Comparison of ENCODE assay signal across 19 mouse cellular contexts in genomic region chr19:36731310-36731709, GRCm38 (mm10). TPM values are rescaled to one million over a fixed set of nuclear protein-coding genes. Genes with fewer than 3 reads are reported as not detected.
DNase-seq lines count a peak whose midpoint lies in the region; ATAC-seq and TF ChIP-seq lines count a peak whose summit lies in the region.
"Had no signal": no experiment of that assay in that cellular context is flagged by ENCODE, and none has a peak within 500 bp of the region (broad histone marks: within the 10 kb centered on the region; RNA-seq: fewer than 3 reads in every experiment).

No protein-coding gene starts in this region.

- no peaks in the 10 kb centered on the region for H3K9me3 ChIP-seq in hindbrain, postnatal 0 days (ENCODE audit: low read length)
- no peaks in the 10 kb centered on the region for H3K9me3 ChIP-seq in hindbrain, embryonic 14.5 days (ENCODE audit: control insufficient read depth, low read length)
- H3K9me3 ChIP-seq in heart, embryonic 14.5 days (ENCODE audit: control insufficient read depth, low read length), result no peaks in the 10 kb centered on the region
- H3K9me3 ChIP-seq: forebrain, embryonic 10.5 days; hindbrain, embryonic 12.5 days; limb, embryonic 12.5 days had no signal

- no peak for DNase-seq in hindbrain, postnatal 0 days (ENCODE audit: low spot score)
- no peak for DNase-seq in hindbrain, embryonic 14.5 days (ENCODE audit: low spot score)
- peak; percentile 16 for DNase-seq in NIH3T3 (ENCODE audit: low read depth)
- DNase-seq in gastrocnemius, adult 2 months, result peak; percentile 93
- no peak for DNase-seq in cerebellum, adult 11-12 months
- DNase-seq in cerebellum, adult 9-11 months, result no peak
- DNase-seq: cerebellum, adult 8-10 months; kidney, adult 18-20 months; kidney, postnatal 4 days; lung, postnatal 14 days; right cerebral cortex, postnatal 25 days had no signal

- no peak overlapping the region for H3K4me3 ChIP-seq in hindbrain, postnatal 0 days (ENCODE audit: low read length)
- no peak overlapping the region for H3K4me3 ChIP-seq in hindbrain, embryonic 14.5 days (replicated peaks; ENCODE audit: low read length)
- peak overlapping the region; percentile 75 for H3K4me3 ChIP-seq in gastrocnemius, adult 2 months
- peak overlapping the region in 1 of 2 experiments; percentile 71; a peak in 2 of 4 replicates for H3K4me3 ChIP-seq in heart, embryonic 14.5 days (ENCODE audit: control insufficient read depth in 1 of 2, insufficient read depth in 1 of 2, low read depth in 1 of 2, low read length in 2 of 2)
- H3K4me3 ChIP-seq: forebrain, embryonic 10.5 days; hindbrain, embryonic 12.5 days; limb, embryonic 12.5 days; myocyte had no signal

- WGBS in hindbrain, postnatal 0 days, result 89% methylated on average over 11 of the region's 11 CpGs
- WGBS in hindbrain, embryonic 14.5 days, result 92% methylated on average over 11 of the region's 11 CpGs
- 58% methylated on average over 11 of the region's 11 CpGs for WGBS in heart, embryonic 14.5 days

- H3K27ac ChIP-seq in hindbrain, postnatal 0 days, result no peak overlapping the region
- H3K27ac ChIP-seq in hindbrain, embryonic 14.5 days, result no peak overlapping the region
- peak overlapping the region; percentile 92 for H3K27ac ChIP-seq in gastrocnemius, adult 2 months
- peak overlapping the region in 1 of 2 experiments; percentile 99; a peak in 2 of 4 replicates for H3K27ac ChIP-seq in heart, embryonic 14.5 days (replicated peaks in 1 of 2; ENCODE audit: control insufficient read depth in 1 of 2, insufficient read depth in 1 of 2, low read depth in 2 of 2, low read length in 2 of 2)
- H3K27ac ChIP-seq: forebrain, embryonic 10.5 days; hindbrain, embryonic 12.5 days; limb, embryonic 12.5 days had no signal

- no peak overlapping the region for H3K9ac ChIP-seq in hindbrain, postnatal 0 days (replicated peaks; ENCODE audit: low read length)
- H3K9ac ChIP-seq in hindbrain, embryonic 14.5 days, result no peak overlapping the region
- H3K9ac ChIP-seq in heart, embryonic 14.5 days (ENCODE audit: low read length), result peak overlapping the region; percentile 95
- H3K9ac ChIP-seq: hindbrain, embryonic 12.5 days; limb, embryonic 12.5 days had no signal

- H3K36me3 ChIP-seq in hindbrain, postnatal 0 days (ENCODE audit: insufficient read depth, low read length), result no peaks in the 10 kb centered on the region
- no peaks in the 10 kb centered on the region for H3K36me3 ChIP-seq in hindbrain, embryonic 14.5 days (replicated peaks; ENCODE audit: control insufficient read depth, insufficient read depth)
- peaks cover 35% of the 10 kb centered on the region for H3K36me3 ChIP-seq in heart, embryonic 14.5 days (ENCODE audit: control insufficient read depth, insufficient read depth, low read length)
- H3K36me3 ChIP-seq: forebrain, embryonic 10.5 days had no signal

- intact Hi-C loops in gastrocnemius, adult 2 months (cut with DNase I), result loop anchor here (1.0 kb wide), 1 partner anchor 44 kb away; no protein-coding TSS in a partner anchor

- no peaks in the 10 kb centered on the region for H3K27me3 ChIP-seq in hindbrain, postnatal 0 days (ENCODE audit: insufficient read depth, low read length)
- H3K27me3 ChIP-seq in hindbrain, embryonic 14.5 days (ENCODE audit: control insufficient read depth, insufficient read depth, low read length), result no peaks in the 10 kb centered on the region
- no peaks in the 10 kb centered on the region for H3K27me3 ChIP-seq in heart, embryonic 14.5 days (ENCODE audit: control insufficient read depth, insufficient read depth, low read length)
- H3K27me3 ChIP-seq: hindbrain, embryonic 12.5 days; limb, embryonic 12.5 days had no signal

- ATAC-seq in hindbrain, postnatal 0 days, result no peak
- ATAC-seq in hindbrain, embryonic 14.5 days (ENCODE audit: low FRiP score), result no peak
- no peak for ATAC-seq in heart, embryonic 14.5 days (ENCODE audit: insufficient number of reproducible peaks, insufficient read depth, low FRiP score, low read depth)
- ATAC-seq in activated CD4-positive, CD25-positive, alpha-beta regulatory T cell, adult 4 months, result no peak

- TF ChIP-seq CTCF in hindbrain, postnatal 0 days (IDR thresholded peaks at IDR 0.05; ENCODE audit: low read depth), result no peak
- no peak for TF ChIP-seq CTCF in gastrocnemius, adult 2 months (IDR thresholded peaks at IDR 0.05)

- peak overlapping the region; percentile 27; the same call in 1 of the 2 replicates for H3K4me2 ChIP-seq in hindbrain, postnatal 0 days (ENCODE audit: low read depth, low read length)
- no peak overlapping the region for H3K4me2 ChIP-seq in hindbrain, embryonic 14.5 days (replicated peaks)
- H3K4me2 ChIP-seq in heart, embryonic 14.5 days (ENCODE audit: low read length), result peak overlapping the region; percentile 62
- H3K4me2 ChIP-seq: hindbrain, embryonic 12.5 days; limb, embryonic 12.5 days; midbrain, embryonic 11.5 days had no signal

- H3K4me1 ChIP-seq in hindbrain, postnatal 0 days (ENCODE audit: insufficient read depth, low read length), result no peaks in the 10 kb centered on the region
- no peaks in the 10 kb centered on the region for H3K4me1 ChIP-seq in hindbrain, embryonic 14.5 days (replicated peaks; ENCODE audit: control insufficient read depth, insufficient read depth, low read length)
- H3K4me1 ChIP-seq in heart, embryonic 14.5 days (ENCODE audit: control insufficient read depth in 2 of 2, insufficient read depth in 2 of 2, low read length in 2 of 2), result peaks cover 9 to 22% of the 10 kb centered on the region in 2 experiments
- H3K4me1 ChIP-seq: hindbrain, embryonic 12.5 days; limb, embryonic 12.5 days had no signal

RNA-seq across cellular contexts. Expression of gene Ppp1r3c, which starts 5.1 kb away (rescaled TPM):
- 27.2 and 33.6 TPM in 2 replicates for total RNA-seq in hindbrain, postnatal 0 days (2014; rRNA removed)
- 12.9 and 14.8 TPM in 2 replicates for polyA plus RNA-seq in hindbrain, postnatal 0 days (2015; fragmentation: Nextera tagmentation; extraction: Ambion mirVana)
- 29.8 and 32.5 TPM in 2 replicates for polyA plus RNA-seq in hindbrain, embryonic 14.5 days (2014; fragmentation: Nextera tagmentation; extraction: Ambion mirVana)
- total RNA-seq in gastrocnemius, adult 2 months (2021), result 100 to 1,000 TPM; 675 to 775 TPM
- 106 and 113 TPM in 2 replicates for polyA plus RNA-seq in heart, embryonic 14.5 days (2014; fragmentation: Nextera tagmentation; extraction: Ambion mirVana)
- polyA plus RNA-seq in activated CD4-positive, CD25-positive, alpha-beta regulatory T cell, adult 4 months (2017; shearing (Covaris generic)), result not detected
- total RNA-seq: MEL had no signal
- polyA plus RNA-seq: myocyte had no signal

Comparison
In these comparisons a context has a peak if more than half of its experiments do, and no peak if none do; other contexts are left out.
1. DNase-seq: peak in NIH3T3 (single experiment) and gastrocnemius, adult 2 months (single experiment); none in hindbrain, postnatal 0 days (single experiment), hindbrain, embryonic 14.5 days (single experiment), cerebellum, adult 11-12 months (single experiment) and cerebellum, adult 9-11 months (single experiment).
2. RNA of gene Ppp1r3c, which starts 5.1 kb away (polyA plus RNA-seq): 106 to 113 TPM in heart, embryonic 14.5 days, 29.8 to 32.5 TPM in hindbrain, embryonic 14.5 days and 12.9 to 14.8 TPM in hindbrain, postnatal 0 days; not detected in activated CD4-positive, CD25-positive, alpha-beta regulatory T cell, adult 4 months; every median in the first group is over 10 times any median in the second.